ENCODE assay signal across 7 mouse cellular contexts in genomic region chr11:88598848-88599175, GRCm38 (mm10).
DNase-seq lines count a peak whose midpoint lies in the region; ATAC-seq and TF ChIP-seq lines count a peak whose summit lies in the region.

No protein-coding gene starts in this region.

- no peak for DNase-seq in kidney, adult 11 months
- DNase-seq in B cell, adult 2 months = peak; percentile 55 to 58
- no peak for DNase-seq in CH12.LX (ENCODE audit: extremely low read depth)
- DNase-seq in urinary bladder, postnatal 14 days (ENCODE audit: low spot score) = no peak
- DNase-seq in left cerebral cortex, adult 18-20 months (ENCODE audit: low spot score in 2 of 2) = no peak

- peak overlapping the region; percentile 80 for H3K27ac ChIP-seq in kidney, embryonic 16.5 days (ENCODE audit: low read length)
- peak overlapping the region; percentile 90 for H3K27ac ChIP-seq in CH12.LX (ENCODE audit: insufficient read depth, low read depth)
- H3K27ac ChIP-seq in hindbrain, embryonic 16.5 days (ENCODE audit: low read depth, low read length) = peak overlapping the region; percentile 20

- H3K4me1 ChIP-seq in kidney, embryonic 16.5 days (ENCODE audit: insufficient read depth, low read length) = peaks cover 76% of the 10 kb centered on the region
- H3K4me1 ChIP-seq in CH12.LX (ENCODE audit: control insufficient read depth in 1 of 2, insufficient read depth in 2 of 2) = peaks cover 38 to 92% of the 10 kb centered on the region in 2 experiments
- H3K4me1 ChIP-seq in hindbrain, embryonic 16.5 days (ENCODE audit: control insufficient read depth, insufficient read depth, low read depth, low read length) = peaks cover 29% of the 10 kb centered on the region

- no peaks in the 10 kb centered on the region for H3K27me3 ChIP-seq in kidney, embryonic 16.5 days (ENCODE audit: insufficient read depth, low read length)
- H3K27me3 ChIP-seq in CH12.LX (replicated peaks) = no peaks in the 10 kb centered on the region
- no peaks in the 10 kb centered on the region for H3K27me3 ChIP-seq in hindbrain, embryonic 16.5 days (replicated peaks; ENCODE audit: control insufficient read depth, insufficient read depth, low read length)

- no peak for TF ChIP-seq POLR2A in CH12.LX (IDR thresholded peaks at IDR 0.05; ENCODE audit: low read depth, low read length)

- no peak for ATAC-seq in kidney, embryonic 16.5 days (ENCODE audit: low FRiP score, low TSS enrichment)
- ATAC-seq in hindbrain, embryonic 16.5 days = no peak

- H3K9ac ChIP-seq in kidney, embryonic 16.5 days (replicated peaks; ENCODE audit: low read length) = no peak overlapping the region
- peak overlapping the region; percentile 21 for H3K9ac ChIP-seq in CH12.LX (ENCODE audit: insufficient read depth, low read depth)
- no peak overlapping the region; the same call in 1 of the 2 replicates for H3K9ac ChIP-seq in hindbrain, embryonic 16.5 days (ENCODE audit: low read depth, low read length)

- peaks cover 13% of the 10 kb centered on the region for H3K79me2 ChIP-seq in CH12.LX (replicated peaks; ENCODE audit: control insufficient read depth, extremely low read depth, insufficient read depth, poor library complexity, severe bottlenecking)

- H3K9me3 ChIP-seq in kidney, embryonic 16.5 days (ENCODE audit: low read length) = no peaks in the 10 kb centered on the region
- no peaks in the 10 kb centered on the region for H3K9me3 ChIP-seq in CH12.LX (replicated peaks; ENCODE audit: low read length)
- no peaks in the 10 kb centered on the region for H3K9me3 ChIP-seq in hindbrain, embryonic 16.5 days (ENCODE audit: control insufficient read depth, low read length)

- 0 out of 2 replicates have a peak, but pooled peaks cover 5% of the 10 kb centered on the region for H3K36me3 ChIP-seq in kidney, embryonic 16.5 days (ENCODE audit: insufficient read depth, low read length)
- H3K36me3 ChIP-seq in CH12.LX (replicated peaks in 1 of 2; ENCODE audit: control insufficient read depth in 1 of 2, insufficient read depth in 1 of 2, low read length in 1 of 2) = peaks cover 14 to 51% of the 10 kb centered on the region in 2 experiments
- H3K36me3 ChIP-seq in hindbrain, embryonic 16.5 days (ENCODE audit: control insufficient read depth, insufficient read depth, low read length) = no peaks in the 10 kb centered on the region

- in situ Hi-C loops in CH12.LX (cut with MboI; ENCODE audit: low pct_ligation_motif_present, low pct_unique_long_range_greater_than_20kb, low sequenced_read_pairs) = no loop called here

- dilution Hi-C loops in CH12.LX (cut with MboI; ENCODE audit: extremely low pct_ligation_motif_present, extremely low pct_unique_long_range_greater_than_20kb, low sequenced_read_pairs) = no loop called here

- H3K4me2 ChIP-seq in kidney, embryonic 16.5 days (replicated peaks; ENCODE audit: low read depth, low read length) = no peak overlapping the region
- H3K4me2 ChIP-seq in CH12.LX (ENCODE audit: insufficient read depth, low read depth, poor library complexity, severe bottlenecking) = peak overlapping the region; percentile 40; the same call in 1 of the 2 replicates
- no peak overlapping the region for H3K4me2 ChIP-seq in hindbrain, embryonic 16.5 days (ENCODE audit: low read length)

- H3K4me3 ChIP-seq in kidney, embryonic 16.5 days (ENCODE audit: low read length) = no peak overlapping the region
- no peak overlapping the region for H3K4me3 ChIP-seq in CH12.LX (replicated peaks in 1 of 3; ENCODE audit: low read depth in 2 of 3, low read length in 2 of 3, poor library complexity in 1 of 3)
- no peak overlapping the region for H3K4me3 ChIP-seq in hindbrain, embryonic 16.5 days (ENCODE audit: low read length)

- TF ChIP-seq EP300 in CH12.LX (IDR thresholded peaks at IDR 0.05; ENCODE audit: low read length) = no peak

- 33% methylated on average over 3 of the region's 3 CpGs for WGBS in kidney, embryonic 16.5 days
- 58% methylated on average over 3 of the region's 3 CpGs for WGBS in hindbrain, embryonic 16.5 days

- TF ChIP-seq CTCF in CH12.LX (conservative IDR thresholded peaks at IDR 0.05 in 1 of 2, IDR thresholded peaks at IDR 0.05 in 1 of 2; ENCODE audit: low read depth in 2 of 2, low read length in 2 of 2) = no peak

- no peak for TF ChIP-seq RAD21 in CH12.LX (IDR thresholded peaks at IDR 0.05; ENCODE audit: low read depth, low read length)

TF ChIP-seq in CH12.LX, 34 proteins besides CTCF, POLR2A, EP300 and RAD21:
- TF ChIP-seq PAX5 (IDR thresholded peaks at IDR 0.05; ENCODE audit: low read length) (no peak), MEF2A (IDR thresholded peaks at IDR 0.05; ENCODE audit: borderline replicate concordance, low read depth, low read length) (no peak), ETS1 (conservative IDR thresholded peaks at IDR 0.05; ENCODE audit: low read depth, low read length) (no peak), NRF1 (IDR thresholded peaks at IDR 0.05; ENCODE audit: low read depth, low read length) (no peak), IRF4 (IDR thresholded peaks at IDR 0.05; ENCODE audit: low read depth, low read length) (no peak), SIN3A (IDR thresholded peaks at IDR 0.05; ENCODE audit: low read length) (no peak), USF2 (conservative IDR thresholded peaks at IDR 0.05; ENCODE audit: low read depth, low read length) (no peak)

Comparison
In these comparisons a context has a peak if more than half of its experiments do, and no peak if none do; other contexts are left out.
1. H3K27ac ChIP-seq: peak in every context shown above with its lines; median percentile 90 in CH12.LX; 80 in kidney, embryonic 16.5 days; 20 in hindbrain, embryonic 16.5 days.
2. DNase-seq: peak in B cell, adult 2 months (2 of 2); none in kidney, adult 11 months (single experiment), CH12.LX (single experiment), urinary bladder, postnatal 14 days (single experiment) and left cerebral cortex, adult 18-20 months (0 of 2).